Mouse (Mus musculus): Measurements from ENCODE around the gene Gabrd. TPM values are rescaled to one million over a fixed set of nuclear protein-coding genes. Genes with fewer than 3 reads are reported as not detected.

Gabrd gene
- total RNA-seq, 1 experiment from 2014 or later: 0.05 TPM

DNA sequence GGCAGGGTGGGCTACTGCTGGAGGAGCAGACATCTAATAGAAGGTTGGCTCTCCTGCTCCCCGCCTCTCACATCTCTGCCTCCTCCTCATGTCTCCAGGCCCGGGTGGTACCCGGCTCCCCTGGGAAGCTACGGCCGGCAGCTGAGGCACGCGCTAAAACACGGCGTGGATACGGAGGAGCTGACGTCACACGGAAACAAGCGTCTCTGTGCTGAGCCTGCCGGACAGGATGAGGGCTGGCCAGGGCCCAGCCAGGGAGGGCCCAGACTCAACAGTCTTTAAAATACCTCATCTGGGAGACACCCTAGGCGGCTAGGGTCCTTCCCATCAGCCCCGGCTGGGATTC is 52.3 kb downstream of the Gabrd start:
- ATAC-seq (replicated peaks; ENCODE audit: low read depth, poor library complexity, severe bottlenecking): no peak

DNA sequence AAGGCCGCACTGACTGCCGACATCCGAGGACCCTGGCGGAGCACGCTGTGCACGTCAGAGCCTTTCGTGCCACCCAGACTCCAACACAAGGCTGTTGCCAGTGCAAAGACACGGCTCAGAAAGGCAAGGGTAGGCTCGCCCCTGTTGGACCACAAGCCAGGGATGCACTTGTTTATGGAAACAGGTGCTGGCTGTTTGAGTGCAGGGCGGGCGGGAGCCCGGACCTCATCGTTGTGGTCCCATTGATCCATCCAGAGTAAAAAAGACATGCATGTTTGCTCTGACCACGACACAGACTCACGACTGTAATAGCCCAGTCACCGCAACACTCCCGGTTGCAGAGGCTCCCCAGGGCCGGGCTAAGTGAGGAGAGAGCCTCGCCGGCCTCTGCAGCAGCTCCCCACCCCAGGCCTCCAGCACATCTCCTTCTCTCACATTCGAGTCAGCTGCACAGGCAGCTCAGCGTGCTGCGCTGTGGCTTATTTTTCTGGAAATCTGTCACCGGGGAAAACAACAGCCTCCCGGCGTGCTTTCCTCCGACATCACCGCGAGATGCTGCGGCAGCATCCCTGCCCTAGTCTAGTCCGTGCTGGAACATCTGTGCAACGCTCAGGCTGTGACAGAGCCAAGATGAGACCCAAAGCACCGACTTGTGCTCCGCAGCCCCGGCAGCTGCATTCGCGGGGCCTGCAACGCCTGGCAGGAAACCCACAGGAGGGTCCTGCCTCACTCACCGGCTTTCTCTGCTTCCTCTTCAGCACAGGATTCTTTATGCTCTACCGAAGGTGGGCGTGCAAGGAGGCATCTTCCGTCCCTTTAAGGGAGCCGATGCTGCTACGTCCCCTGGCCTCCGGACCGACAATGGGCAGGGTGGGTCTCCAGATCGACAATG is 53.0 kb downstream of the Gabrd start:
- peak; percentile 13; the same call in 1 of the 2 replicates for ATAC-seq (replicated peaks; ENCODE audit: low read depth, poor library complexity, severe bottlenecking)

- ATAC-seq (replicated peaks; ENCODE audit: low read depth, poor library complexity, severe bottlenecking): no peak
Observed at GRCm38 (mm10) chr4:155344299-155344600, 53.7 kb downstream of the Gabrd start.

GRCm38 (mm10) chr4:155343415-155344298 is 54.3 kb downstream of the Gabrd start:
- ATAC-seq (replicated peaks; ENCODE audit: low read depth, poor library complexity, severe bottlenecking): no peak

DNA sequence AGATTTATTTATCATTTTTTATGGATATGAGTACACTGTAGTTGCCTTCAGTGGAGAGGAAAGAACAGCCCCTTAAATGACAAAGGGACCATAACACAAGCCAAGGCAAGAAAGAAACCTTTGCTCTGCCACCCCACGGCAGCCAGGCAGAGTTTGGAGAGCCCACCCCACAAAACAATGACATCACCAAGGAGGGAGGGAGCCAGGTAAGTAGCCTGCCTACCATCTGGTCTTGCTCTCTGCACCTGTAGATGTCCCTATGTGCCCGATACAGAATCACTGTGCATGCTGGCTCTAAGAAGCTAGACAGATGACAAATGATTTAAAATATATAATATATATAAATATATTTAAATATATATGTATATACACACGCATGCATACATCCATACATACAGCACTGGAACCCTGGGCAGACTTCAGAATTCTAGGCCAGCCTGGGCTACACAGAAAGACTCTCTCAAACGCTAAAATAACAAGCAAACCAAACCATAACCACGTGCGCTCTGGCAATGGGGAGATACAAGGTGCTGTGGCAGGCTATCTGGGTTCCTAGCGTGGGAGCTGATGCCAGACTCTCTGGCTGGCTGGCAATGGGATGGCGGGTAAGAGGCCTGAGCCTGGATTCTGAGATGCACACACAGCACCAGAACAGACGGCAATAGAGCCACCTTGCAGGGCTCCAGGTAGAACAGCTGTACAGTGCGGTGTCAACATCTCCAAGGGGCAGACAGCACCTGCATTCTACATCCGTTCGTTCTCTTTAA is 61.4 kb downstream of the Gabrd start:
- no peak for ATAC-seq (replicated peaks; ENCODE audit: low read depth, poor library complexity, severe bottlenecking)

Other genes starting within 250 kb of the Gabrd start
- 8.4 and 9.9 TPM in 2 replicates for gene Ski, start 175.5 kb downstream of the Gabrd start, total RNA-seq (2017)
- gene Faap20, start 148.3 kb downstream of the Gabrd start, total RNA-seq (2017): 25.5 and 25.9 TPM in 2 replicates
- gene Prkcz, start 36.8 kb downstream of the Gabrd start, total RNA-seq (2017): not detected in 2 replicates
- gene Cfap74, start 11.1 kb upstream of the Gabrd start, total RNA-seq (2017): 0.23 and 0.29 TPM in 2 replicates
- not detected in 2 replicates for gene Tmem52, start 71.0 kb upstream of the Gabrd start, total RNA-seq (2017)
- gene Gnb1, start 93.2 kb upstream of the Gabrd start, total RNA-seq (2017): 174 and 208 TPM in 2 replicates
- gene Nadk, start 164.3 kb upstream of the Gabrd start, total RNA-seq (2017): 50.8 and 57.0 TPM in 2 replicates
- 14.2 and 15.8 TPM in 2 replicates for gene Slc35e2, start 203.3 kb upstream of the Gabrd start, total RNA-seq (2017)
- gene Cdk11b, start 226.7 kb upstream of the Gabrd start, total RNA-seq (2017): 50.8 and 66.1 TPM in 2 replicates
- gene Gm10563, start 247.3 kb upstream of the Gabrd start, total RNA-seq (2017): not detected in 2 replicates

All from common myeloid progenitor, adult 5-6 weeks (primary cell).